ENCODE assay signal across 16 mouse cellular contexts in the genomic region with DNA sequence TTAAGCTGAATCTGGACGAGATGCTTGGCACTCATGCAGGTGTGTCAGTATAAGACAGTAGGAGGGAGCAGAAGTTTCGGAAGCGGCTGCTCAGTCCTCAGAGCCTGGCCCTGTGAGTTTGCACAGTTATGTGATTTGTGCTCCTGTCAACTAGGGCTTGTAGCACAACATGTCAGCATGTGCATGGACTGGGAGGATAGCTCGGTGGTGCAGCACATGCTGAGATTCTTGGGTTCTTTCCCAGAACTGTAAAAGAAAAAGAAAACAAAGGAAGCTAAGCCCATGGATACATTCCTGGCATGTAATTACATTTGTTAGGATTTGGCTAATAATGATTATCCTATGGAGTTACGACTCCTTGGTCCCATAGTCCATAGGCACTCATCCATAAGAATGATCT. TPM values are rescaled to one million over a fixed set of nuclear protein-coding genes. Genes with fewer than 3 reads are reported as not detected.
"Had no signal": no experiment of that assay in that cellular context is flagged by ENCODE, and none has a peak within 500 bp of the region (broad histone marks: within the 10 kb centered on the region; RNA-seq: fewer than 3 reads in every experiment).

No protein-coding gene starts in this region.

- H3K9me3 ChIP-seq: limb, embryonic 12.5 days; liver, embryonic 13.5 days; lung, embryonic 15.5 days; megakaryocyte, embryonic 14.5 days; midbrain, embryonic 15.5 days; stomach, embryonic 15.5 days had no signal

- DNase-seq: kidney, postnatal 25 days; layer of hippocampus, postnatal 36 days; liver; liver, embryonic 13.5 days; liver, postnatal 0 days; lung, postnatal 14 days; right cerebral cortex, postnatal 14 days; thymus, adult 2 months; thymus, postnatal 25 days had no signal

- H3K4me3 ChIP-seq: limb, embryonic 12.5 days; liver, embryonic 13.5 days; lung, embryonic 15.5 days; megakaryocyte, embryonic 14.5 days; midbrain, embryonic 15.5 days; stomach, embryonic 15.5 days had no signal

- H3K9ac ChIP-seq: limb, embryonic 12.5 days; liver, embryonic 13.5 days; liver, postnatal 0 days; lung, embryonic 15.5 days; midbrain, embryonic 15.5 days; stomach, embryonic 15.5 days had no signal

- H3K4me2 ChIP-seq: limb, embryonic 12.5 days; liver, embryonic 13.5 days; lung, embryonic 15.5 days; midbrain, embryonic 11.5 days; midbrain, embryonic 15.5 days; stomach, embryonic 15.5 days had no signal

- H3K4me1 ChIP-seq: limb, embryonic 12.5 days; liver, embryonic 13.5 days; lung, embryonic 15.5 days; megakaryocyte, embryonic 14.5 days; midbrain, embryonic 15.5 days; stomach, embryonic 15.5 days had no signal

- ATAC-seq: liver, postnatal 0 days; midbrain, embryonic 15.5 days had no signal

- H3K27ac ChIP-seq: limb, embryonic 12.5 days; liver, embryonic 13.5 days; lung, embryonic 15.5 days; macrophage; midbrain, embryonic 15.5 days; stomach, embryonic 15.5 days had no signal

- H3K27me3 ChIP-seq: limb, embryonic 12.5 days; liver, embryonic 13.5 days; lung, embryonic 15.5 days; megakaryocyte, embryonic 14.5 days; midbrain, embryonic 15.5 days; stomach, embryonic 15.5 days had no signal

RNA-seq across cellular contexts. Expression of a gene that starts 46.5 kb away (rescaled TPM):
- polyA plus RNA-seq: macrophage had no signal
